Mouse (Mus musculus) adrenal gland, postnatal 25 days (tissue): Measurements from ENCODE around the gene Eed. TPM values are rescaled to one million over a fixed set of nuclear protein-coding genes. Genes with fewer than 3 reads are reported as not detected.

Experiments used
- DNase-seq: peaks from one replicate; pipeline ENCODE4 v3.0.0; 2021; ENCODE audit warnings: mixed read lengths
- total RNA-seq: library from RNA; stranded (reverse); gene quantifications from 2 replicates; pipeline ENCODE4 v1.2.3, GENCODE M21; 2021

Eed gene
- total RNA-seq, 1 experiment from 2014 or later: 63.6 TPM

GRCm38 (mm10) chr7:89981557-89981956, 774 bp upstream of the Eed start:
- DNase-seq: no peak

DNA sequence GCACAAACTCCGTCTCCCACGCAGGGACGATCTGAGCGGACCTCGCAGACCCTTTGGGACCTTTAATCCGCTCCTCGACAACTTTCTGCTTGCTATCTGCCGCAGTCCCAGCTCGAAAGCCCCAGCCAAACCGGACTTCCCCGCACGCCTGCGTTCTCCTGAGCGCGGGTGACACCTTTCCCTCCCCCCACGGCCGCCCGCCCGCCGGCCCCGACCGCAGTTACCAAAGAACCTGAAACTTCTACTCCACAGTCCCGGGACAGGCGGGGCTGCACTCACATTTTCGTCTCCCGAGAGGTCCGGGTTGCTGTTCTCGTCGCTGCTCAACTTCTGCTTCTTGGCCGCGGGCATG, 674 bp downstream of the Eed start:
- no peak for DNase-seq

GRCm38 (mm10) chr7:89979432-89980130, 1.2 kb downstream of the Eed start:
- peak; percentile 5 for DNase-seq

GRCm38 (mm10) chr7:89976796-89977195, 4.0 kb downstream of the Eed start:
- no peak for DNase-seq

DNA sequence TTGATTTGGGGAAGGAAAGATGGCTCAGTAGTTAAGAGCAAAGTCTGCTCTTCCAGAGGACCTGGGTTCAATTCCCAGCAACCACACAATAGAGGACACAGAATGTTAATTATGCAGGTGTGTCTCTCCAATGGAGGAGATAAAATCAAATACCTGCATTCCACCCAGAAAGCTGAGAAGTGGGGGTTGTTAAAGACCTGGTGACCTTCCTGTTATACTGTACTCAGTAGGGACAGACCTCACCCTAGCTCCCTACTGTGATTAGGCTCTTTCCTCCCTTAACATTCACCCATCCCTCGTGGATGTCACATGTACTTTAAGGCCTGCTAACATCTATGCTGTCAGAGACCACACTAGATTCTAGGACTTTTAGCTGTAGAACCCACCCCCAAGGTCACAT, 5.2 kb downstream of the Eed start:
- no peak for DNase-seq

DNA sequence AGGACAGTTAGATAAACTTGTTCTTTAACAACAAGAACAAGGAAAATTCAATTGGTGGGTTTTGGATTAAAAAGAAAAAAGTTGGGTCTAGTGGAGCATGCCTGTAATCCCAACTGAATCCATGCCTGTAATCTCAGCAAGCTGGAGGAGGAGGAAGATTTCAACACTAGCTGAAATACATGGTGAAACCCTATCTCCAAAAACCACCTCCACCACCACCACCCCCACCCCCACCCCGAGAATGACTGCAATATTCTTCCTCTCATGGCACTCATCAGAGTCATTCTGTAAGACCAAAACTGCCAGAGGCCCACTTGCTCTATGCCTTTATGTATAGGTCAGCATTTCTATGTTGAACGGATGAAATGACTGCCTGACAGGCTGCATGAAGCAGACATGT, 13.5 kb downstream of the Eed start:
- DNase-seq: no peak

GRCm38 (mm10) chr7:89966771-89967170, 14.0 kb downstream of the Eed start:
- DNase-seq: no peak

- no peak for DNase-seq
Measured at GRCm38 (mm10) chr7:89963135-89963534, 17.6 kb downstream of the Eed start.

DNA sequence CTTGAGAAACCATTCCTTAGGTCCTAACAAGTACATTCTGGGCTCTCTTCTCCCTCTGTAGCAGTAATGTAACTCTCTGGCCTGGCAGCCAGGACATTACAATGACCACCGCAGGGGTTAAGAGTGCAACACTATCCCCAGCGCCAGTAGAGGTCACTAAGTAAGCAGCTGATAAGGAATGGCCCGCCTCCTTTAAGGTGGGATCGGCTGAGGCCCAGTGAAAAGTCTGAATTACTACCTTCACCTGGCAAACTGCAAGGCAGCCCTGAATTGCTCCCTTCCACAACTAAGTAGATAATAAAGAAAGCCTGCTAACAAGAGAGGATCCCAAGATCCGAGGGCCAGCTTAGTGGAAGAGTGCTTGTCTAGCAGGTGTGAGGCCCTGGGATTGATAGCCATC, 23.5 kb downstream of the Eed start:
- DNase-seq: no peak

GRCm38 (mm10) chr7:89954261-89954660, 26.5 kb downstream of the Eed start:
- no peak for DNase-seq

GRCm38 (mm10) chr7:89949403-89949802, 31.4 kb downstream of the Eed start:
- no peak for DNase-seq

- no peak for DNase-seq
Measured at GRCm38 (mm10) chr7:89948026-89948425, 32.8 kb downstream of the Eed start.

- DNase-seq: peak; percentile 84
Measured at GRCm38 (mm10) chr7:89940571-89941463, 40.0 kb downstream of the Eed start, which contains the start of gene Hikeshi. TSS of gene Hikeshi (minus strand) at chr7:89941204.

DNA sequence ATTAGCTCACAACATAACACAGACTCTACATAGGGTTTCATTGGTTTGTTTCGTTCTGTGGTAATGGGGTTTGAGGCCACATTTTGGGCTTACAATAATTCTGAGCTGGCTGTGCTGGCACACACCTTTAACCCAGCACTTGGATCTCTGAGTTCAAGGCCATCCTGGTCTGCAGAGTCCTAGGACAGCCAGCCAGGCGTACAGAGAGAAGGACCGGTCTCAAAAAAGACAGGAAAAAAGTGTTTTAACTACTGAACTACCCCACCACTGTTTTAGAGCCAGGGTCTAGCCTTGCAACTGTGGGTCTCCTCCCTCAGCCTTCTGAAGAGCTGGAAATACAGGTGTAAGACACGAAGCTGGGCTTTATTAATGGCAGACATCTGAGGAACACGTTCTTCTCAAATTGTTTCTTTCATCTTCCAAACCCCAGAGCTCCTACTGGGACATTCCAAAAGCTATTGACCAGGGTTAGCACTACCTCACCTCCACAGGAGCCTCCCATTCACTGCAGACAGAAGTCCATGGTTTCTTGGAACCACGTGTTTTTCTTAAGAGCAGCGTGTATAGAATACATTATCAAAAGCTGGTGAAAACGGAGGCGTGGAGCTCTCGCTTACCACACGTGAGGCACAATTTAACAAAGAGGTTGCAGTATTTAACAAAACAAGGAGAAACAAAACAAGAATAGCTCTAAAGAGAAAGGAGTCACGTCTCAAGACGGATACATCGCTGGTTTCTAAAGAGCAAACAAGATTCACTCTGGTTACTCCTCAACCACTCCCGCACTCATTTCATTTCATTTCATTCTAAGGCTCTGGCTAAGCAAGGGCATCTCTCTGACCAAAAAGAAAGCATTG, 41.1 kb downstream of the Eed start:
- no peak for DNase-seq

DNA sequence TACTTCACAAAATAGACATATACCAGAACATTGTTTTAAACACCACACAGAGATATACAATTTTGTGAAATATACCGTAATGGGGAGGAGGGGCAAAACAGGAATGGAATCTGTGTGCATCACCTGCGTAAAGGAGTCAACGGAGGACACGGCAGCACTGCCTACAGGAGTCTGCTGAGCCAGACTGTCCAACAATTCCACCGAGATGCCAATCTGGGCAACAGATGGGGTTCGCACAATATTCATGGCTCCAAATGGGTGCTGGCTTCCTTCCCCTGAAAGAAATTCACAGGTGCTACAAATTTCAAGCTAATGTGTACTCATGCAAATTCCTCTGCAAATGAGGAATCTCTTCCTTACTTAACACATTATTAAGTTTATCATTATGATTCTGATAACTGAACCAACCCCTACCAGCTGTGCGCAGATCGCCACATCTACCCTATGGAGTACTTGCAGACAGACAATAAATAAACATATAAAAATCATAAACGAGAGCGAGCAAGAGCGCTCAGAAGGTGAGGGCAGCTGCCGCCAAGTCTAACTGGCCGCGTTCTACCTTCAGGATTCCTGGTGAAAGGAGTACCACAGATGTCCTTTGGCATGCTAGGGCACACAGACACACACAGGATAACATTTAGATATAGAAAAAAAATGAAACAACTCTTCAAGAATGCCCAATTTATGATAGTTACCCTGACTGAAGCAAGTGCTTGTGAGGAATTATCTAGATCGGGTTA, 57.2 kb downstream of the Eed start:
- no peak for DNase-seq

DNA sequence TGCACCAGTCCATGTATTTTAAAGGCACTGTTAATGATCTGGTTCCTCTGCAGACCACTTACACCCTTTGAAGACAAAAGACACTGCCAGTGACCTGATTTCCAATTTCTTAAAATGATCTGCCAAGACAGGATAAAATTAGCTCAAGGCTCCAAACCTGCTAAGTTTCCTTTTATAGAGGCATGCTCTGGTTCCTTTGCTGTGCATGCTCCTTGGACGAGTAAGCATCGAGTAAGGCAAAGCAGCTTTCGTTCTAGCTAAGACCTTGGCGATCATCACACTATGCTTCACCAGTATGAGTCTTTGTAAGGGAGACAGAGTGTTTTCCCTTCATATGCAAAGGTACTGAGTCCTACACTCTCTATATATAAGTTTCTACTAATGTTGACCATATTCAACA, 63.0 kb downstream of the Eed start:
- DNase-seq: no peak

DNA sequence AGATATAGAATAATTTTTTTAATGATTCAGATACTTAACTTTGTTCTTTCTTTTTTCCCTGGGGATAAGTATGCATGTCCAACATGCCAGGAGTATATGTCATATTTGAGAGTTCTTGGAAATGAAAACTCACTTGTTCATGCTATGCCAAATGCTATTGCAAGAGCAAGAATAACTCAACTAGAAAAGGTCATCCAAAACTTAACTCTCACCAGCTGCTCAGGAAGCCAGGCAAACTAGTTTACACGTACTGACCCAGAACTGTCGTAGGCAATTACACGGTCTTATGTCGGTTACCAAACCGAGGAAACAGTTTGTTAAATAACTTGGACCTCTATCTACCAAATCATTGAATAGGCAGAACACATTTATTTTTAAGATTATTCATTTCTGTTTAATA, 64.1 kb downstream of the Eed start:
- no peak for DNase-seq

DNA sequence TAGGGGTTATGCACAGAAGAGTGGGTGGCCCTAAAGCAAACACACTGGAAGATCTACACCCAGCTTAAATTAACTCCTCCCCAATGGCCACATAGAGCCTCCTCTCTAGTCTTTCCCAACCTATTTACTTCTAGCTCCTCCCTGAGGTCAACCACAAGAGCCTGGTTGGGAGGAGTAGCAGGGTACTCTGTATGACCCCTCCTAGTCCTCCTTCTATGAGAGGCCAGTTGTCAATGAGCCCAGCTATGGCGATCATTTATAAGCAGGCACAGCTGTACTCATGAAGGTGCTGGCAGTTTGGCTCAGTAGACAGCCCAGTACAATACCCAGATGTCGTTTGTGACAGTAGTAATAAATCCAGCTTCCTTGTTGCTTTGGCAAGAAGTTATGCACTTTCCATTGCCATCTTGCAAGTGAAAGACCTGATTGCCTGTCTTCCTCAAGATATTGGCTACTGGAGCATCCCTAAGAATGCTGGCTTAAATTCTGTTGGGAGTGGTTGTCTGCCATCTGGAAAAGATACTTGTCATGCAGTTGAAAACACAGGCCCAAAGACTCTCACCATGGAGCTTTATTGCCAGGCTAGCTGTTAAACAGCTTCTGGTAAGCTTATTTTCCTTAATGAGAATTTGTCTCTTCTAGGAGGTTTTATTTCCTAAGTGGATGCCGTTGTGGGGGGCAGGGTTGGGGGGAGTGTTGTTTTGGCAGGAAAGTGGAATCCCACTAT, 67.2 kb downstream of the Eed start:
- no peak for DNase-seq

DNA sequence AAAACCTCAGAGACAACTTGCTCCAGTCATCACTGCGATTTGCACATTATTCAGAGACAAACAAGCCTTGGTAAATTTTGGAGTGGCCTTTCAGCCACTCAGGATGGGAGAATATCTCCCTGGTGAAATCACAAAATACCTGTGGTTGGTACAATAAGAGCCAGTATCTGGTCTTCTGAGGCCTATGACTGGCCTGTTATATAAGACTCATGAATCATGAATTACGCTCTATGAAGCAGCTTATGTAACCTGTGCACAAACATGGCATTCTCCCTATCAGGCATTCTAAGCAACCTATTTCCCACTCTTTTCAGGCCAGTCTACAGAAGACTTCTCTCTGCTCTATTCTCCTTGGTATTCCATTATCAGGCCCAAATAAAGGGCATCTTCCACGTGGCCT, 68.4 kb downstream of the Eed start:
- no peak for DNase-seq

GRCm38 (mm10) chr7:89909711-89910110, 71.1 kb downstream of the Eed start:
- no peak for DNase-seq

GRCm38 (mm10) chr7:89908899-89909621, 71.7 kb downstream of the Eed start:
- no peak for DNase-seq
